Mouse (Mus musculus) forebrain, postnatal 0 days (tissue): Measurements from ENCODE around the gene Dock1. TPM values are rescaled to one million over a fixed set of nuclear protein-coding genes. Genes with fewer than 3 reads are reported as not detected.

ENCODE experiments used
- ATAC-seq: fragments of 200-750 bp; cut with Nextera tagmentation; 2 replicates; pipeline ENCODE4 v1.8.0; 2017; ENCODE audit warnings: mild to moderate bottlenecking, moderate library complexity
- DNase-seq: peaks from one replicate; pipeline ENCODE4 v3.0.0-alpha.2; 2015
- H3K27ac ChIP-seq: fragments of 300-500 bp; sonication (generic); 2 replicates; pipeline ENCODE4 v1.5.1; 2014; ENCODE audit warnings: low read depth, mild to moderate bottlenecking, antibody characterized with exemption, low read length, moderate library complexity, mixed read lengths
- H3K27me3 ChIP-seq: fragments of 300-500 bp; sonication (generic); 2 replicates; pipeline ENCODE4 v1.6.1; 2014; ENCODE audit warnings: mild to moderate bottlenecking, low read length, mixed read lengths; ENCODE audit not compliant: insufficient read depth
- H3K36me3 ChIP-seq: fragments of 300-500 bp; sonication (generic); 2 replicates; pipeline ENCODE4 v1.6.1; 2014; ENCODE audit warnings: mild to moderate bottlenecking, moderate library complexity; ENCODE audit not compliant: insufficient read depth
- H3K4me1 ChIP-seq: fragments of 300-500 bp; sonication (generic); 2 replicates; pipeline ENCODE4 v1.6.1; 2014; ENCODE audit warnings: antibody characterized with exemption; ENCODE audit not compliant: insufficient read depth
- H3K4me2 ChIP-seq: fragments of 300-500 bp; sonication (generic); 2 replicates; pipeline ENCODE4 v1.6.1; 2014; ENCODE audit warnings: low read depth, mild to moderate bottlenecking, moderate library complexity
- H3K4me3 ChIP-seq: fragments of 300-500 bp; sonication (generic); 2 replicates; pipeline ENCODE4 v1.5.1; 2014; ENCODE audit warnings: low read depth, low read length, mixed read lengths
- H3K9ac ChIP-seq: fragments of 300-500 bp; sonication (generic); 2 replicates; pipeline ENCODE4 v1.6.1; 2014; ENCODE audit warnings: mild to moderate bottlenecking
- H3K9me3 ChIP-seq: fragments of 300-500 bp; sonication (generic); 2 replicates; pipeline ENCODE4 v1.6.1; 2016; ENCODE audit warnings: low read length
- CTCF ChIP-seq: sonication (generic); IDR thresholded peaks from 2 replicates; pipeline ENCODE4 v1.5.1; 2016; ENCODE audit warnings: antibody characterized with exemption, control low read depth, low read depth
- WGBS: fragments of 180-500 bp; shearing (Covaris S2); extraction: QIAGEN DNeasy Blood & Tissue Kit; methylation state at CpG from one replicate; pipeline ENCODE4 v1.1.7; 2014; 5-methylcytosine and 5-hydroxymethylcytosine counted together
- polyA plus RNA-seq: library from polyadenylated mRNA; unstranded; fragments of >200 nt; fragmentation: Nextera tagmentation; extraction: Ambion mirVana; gene quantifications from 2 replicates; pipeline ENCODE4 v1.2.1, GENCODE M21; 2015
- total RNA-seq: library from RNA; depleted of rRNA; stranded (reverse); fragments of >200 nt; gene quantifications from 2 replicates; pipeline ENCODE4 v1.2.3, GENCODE M21; 2014

Dock1 gene
- total and polyA plus RNA-seq, 2 experiments from 2014 or later: 5.5 to 12.6 TPM

DNA sequence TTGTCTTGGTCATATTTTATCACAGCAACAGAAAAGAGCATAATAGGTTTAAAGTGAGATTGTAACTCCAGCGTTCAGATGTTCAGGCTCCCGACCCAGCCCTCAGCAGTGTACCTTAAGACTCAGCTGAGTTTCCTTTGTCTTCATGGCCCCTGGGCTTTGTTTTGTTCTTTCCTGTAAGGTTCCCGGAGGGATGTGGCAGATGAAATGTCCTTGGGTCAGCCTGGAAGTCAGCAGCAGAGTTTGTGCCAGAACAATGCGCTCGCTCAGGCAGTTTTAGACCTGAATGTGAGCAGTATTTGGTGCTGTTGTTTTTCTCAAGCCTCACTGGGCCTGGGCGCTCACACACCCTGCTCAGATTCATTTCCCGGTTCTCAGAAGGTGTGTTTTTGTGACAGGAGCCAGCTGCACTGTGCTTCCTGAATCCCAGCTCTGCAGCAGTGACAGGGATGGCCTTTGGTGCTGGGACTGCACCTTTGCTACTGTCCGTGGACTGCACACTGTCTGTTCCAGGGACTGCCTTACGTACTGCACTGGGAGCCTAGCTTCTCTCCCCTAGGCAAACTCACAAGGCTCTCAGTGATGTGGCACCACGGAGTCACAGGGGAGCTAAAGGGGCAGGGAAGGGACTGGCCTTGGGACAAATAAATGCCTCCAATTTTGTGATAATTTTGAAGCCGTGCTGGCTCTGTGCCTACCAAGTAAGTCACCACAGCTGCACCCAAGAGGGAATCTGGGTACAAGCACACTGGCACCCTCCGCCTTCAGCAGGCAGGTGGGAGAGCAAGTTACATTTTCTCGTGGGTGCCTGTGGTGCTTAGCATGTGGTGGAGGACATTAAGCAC lies 9.1 kb downstream of the Dock1 start:
- no peaks in the 10 kb centered on the region for H3K27me3 ChIP-seq
- ATAC-seq (no peak), DNase-seq (no peak)
- no peaks in the 10 kb centered on the region for H3K36me3 ChIP-seq
- WGBS: 40% methylated on average over 13 of the region's 13 CpGs
- H3K27ac ChIP-seq: no peak overlapping the region
- no peaks in the 10 kb centered on the region for H3K4me1 ChIP-seq
- H3K9ac ChIP-seq: no peak overlapping the region
- H3K9me3 ChIP-seq: no peaks in the 10 kb centered on the region
- no peak overlapping the region for H3K4me3 ChIP-seq
- no peak for TF ChIP-seq CTCF
- no peak overlapping the region for H3K4me2 ChIP-seq

DNA sequence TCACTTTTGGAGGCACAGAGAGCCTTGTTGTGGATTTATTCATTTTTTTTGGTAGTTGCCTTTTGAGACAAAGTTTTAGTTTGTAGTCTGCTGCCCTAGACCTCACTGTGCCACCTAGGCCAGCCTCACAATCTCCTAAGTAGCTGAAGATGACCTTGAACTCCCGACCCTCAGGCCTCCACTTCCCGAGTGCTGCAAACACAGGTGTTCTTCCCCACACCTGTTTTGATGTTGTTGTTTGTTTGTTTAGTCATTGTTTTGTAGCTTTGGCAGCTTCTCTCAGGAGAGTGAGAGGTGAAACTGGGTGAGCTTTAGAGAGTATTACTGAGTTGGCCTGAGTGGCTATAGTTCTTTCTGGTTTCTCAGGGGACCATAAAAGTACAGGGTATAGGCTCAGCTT lies 9.7 kb downstream of the Dock1 start:
- no peak for DNase-seq
- TF ChIP-seq CTCF: no peak
- WGBS: 84% methylated on average over 2 of the region's 2 CpGs
- Histone ChIP-seq H3K4me1 (no peaks in the 10 kb centered on the region), H3K4me3 (no peak overlapping the region), H3K27ac (no peak overlapping the region), H3K4me2 (no peak overlapping the region), H3K9me3 (no peaks in the 10 kb centered on the region), H3K36me3 (no peaks in the 10 kb centered on the region), H3K9ac (no peak overlapping the region), H3K27me3 (no peaks in the 10 kb centered on the region)
- ATAC-seq: no peak

DNA sequence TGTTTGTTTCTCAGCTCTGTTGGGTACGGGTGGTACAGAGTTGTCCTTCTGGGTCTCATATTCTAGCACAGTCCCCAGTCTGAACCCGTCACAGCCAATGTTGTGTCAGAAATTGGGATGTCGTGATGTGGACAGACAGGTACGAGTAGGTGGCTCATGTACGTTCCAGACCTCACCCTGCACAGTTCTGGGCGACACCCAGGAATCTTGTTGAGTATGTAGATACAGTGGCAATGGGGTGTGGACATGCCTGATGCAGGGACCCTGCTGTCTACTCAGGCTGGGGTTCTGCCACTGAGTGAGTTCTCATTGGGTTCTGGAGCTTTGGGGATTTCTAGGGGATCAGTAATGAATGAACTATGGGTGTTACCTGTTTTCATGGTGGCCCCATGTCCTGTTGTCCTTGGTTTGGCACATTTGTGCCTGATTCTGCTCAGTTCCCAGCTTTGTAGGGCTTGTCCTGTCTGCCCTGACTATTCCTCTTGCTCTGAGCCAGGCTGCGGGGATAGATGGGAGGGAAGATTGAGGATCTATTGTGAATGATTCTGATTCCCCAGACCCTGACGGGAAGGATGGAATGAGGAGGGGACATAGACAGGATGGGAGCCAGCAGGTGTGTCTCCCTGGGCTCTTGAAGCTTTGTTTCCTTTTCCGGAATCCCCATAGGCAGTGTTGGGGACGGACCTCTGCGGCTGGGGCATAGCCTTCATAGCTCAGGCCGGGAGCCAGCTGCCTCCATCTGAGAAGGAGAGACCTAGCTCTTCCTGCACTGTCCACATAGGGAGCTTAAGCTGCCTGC lies 11.5 kb downstream of the Dock1 start:
- H3K9ac ChIP-seq: no peak overlapping the region
- 88% methylated on average over 12 of the region's 12 CpGs for WGBS
- H3K4me3 ChIP-seq: no peak overlapping the region
- no peaks in the 10 kb centered on the region for H3K27me3 ChIP-seq
- H3K27ac ChIP-seq: no peak overlapping the region
- no peak for ATAC-seq
- no peak overlapping the region for H3K4me2 ChIP-seq
- H3K36me3 ChIP-seq: no peaks in the 10 kb centered on the region
- TF ChIP-seq CTCF: no peak
- no peak for DNase-seq
- no peaks in the 10 kb centered on the region for H3K4me1 ChIP-seq
- no peaks in the 10 kb centered on the region for H3K9me3 ChIP-seq

DNA sequence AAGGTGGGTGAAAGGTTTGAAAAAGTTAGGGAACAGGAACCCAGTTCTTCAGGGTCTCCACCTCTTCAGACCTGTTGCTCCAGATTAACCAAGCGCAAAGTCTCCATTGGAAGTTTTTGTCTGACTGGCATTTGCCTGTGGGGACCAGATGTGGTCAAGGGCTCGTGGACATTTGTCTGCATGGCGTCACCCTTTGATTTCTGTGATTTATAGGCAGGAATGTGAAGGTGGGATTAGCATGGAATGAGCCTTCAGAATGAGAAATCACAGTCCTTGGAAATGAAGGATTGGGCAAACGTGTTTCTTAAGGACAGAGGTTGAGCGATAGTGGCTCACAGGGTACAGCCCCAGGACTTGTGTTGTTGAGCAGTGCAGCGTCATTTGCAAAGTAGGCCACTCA lies 17.9 kb downstream of the Dock1 start:
- TF ChIP-seq CTCF: no peak
- no peak overlapping the region for H3K9ac ChIP-seq
- H3K27ac ChIP-seq: no peak overlapping the region
- H3K4me2 ChIP-seq: no peak overlapping the region
- H3K9me3 ChIP-seq: no peaks in the 10 kb centered on the region
- DNase-seq (no peak), ATAC-seq (no peak)
- no peaks in the 10 kb centered on the region for H3K36me3 ChIP-seq
- H3K27me3 ChIP-seq: no peaks in the 10 kb centered on the region
- no peaks in the 10 kb centered on the region for H3K4me1 ChIP-seq
- 94% methylated on average over 6 of the region's 6 CpGs for WGBS
- H3K4me3 ChIP-seq: no peak overlapping the region

DNA sequence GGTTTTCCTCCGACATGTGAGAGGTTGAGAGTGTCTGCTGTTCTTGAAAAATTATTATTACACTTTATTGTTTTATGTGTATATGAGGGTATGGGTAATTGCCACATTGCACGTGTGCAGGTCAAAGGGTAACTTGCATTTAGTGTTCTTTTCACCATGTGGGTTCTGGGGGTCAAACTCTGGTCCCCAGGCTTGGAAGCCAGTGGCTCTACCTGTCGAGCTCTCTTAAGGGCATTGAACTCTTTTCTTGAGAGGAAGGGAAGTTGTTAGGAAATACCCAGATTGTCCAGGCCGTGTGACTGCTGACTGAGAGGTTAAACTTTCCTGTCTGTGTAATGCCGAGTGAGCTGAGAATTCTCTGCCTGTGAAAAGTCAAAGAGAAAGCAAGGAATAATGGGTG lies 19.7 kb downstream of the Dock1 start:
- H3K9me3 ChIP-seq: no peaks in the 10 kb centered on the region
- no peak for ATAC-seq
- no peak for DNase-seq
- no peak overlapping the region for H3K27ac ChIP-seq
- no peaks in the 10 kb centered on the region for H3K36me3 ChIP-seq
- H3K4me1 ChIP-seq: no peaks in the 10 kb centered on the region
- no peaks in the 10 kb centered on the region for H3K27me3 ChIP-seq
- H3K4me2 ChIP-seq: no peak overlapping the region
- no peak overlapping the region for H3K9ac ChIP-seq
- no peak overlapping the region for H3K4me3 ChIP-seq
- 86% methylated on average over 5 of the region's 5 CpGs for WGBS
- TF ChIP-seq CTCF: no peak

DNA sequence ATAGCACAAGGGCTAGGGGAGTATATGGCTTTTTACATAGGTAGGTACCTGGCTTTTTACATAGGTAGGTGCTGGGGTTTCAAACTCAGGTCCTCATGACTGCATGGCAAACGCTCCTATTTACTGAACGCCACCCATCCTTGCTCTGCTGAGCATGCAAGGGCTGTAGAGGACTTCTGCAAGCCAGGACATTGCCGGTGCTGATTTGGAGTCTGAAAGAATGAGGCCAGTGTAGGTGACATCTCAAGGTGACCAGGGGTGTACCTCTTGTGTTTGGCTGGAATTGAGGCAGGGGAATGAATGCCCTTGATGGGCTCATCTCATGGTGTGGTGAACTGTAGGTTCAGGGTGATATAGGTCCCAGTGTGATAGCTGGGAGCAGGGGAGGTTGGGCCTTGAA lies 20.4 kb downstream of the Dock1 start:
- H3K9ac ChIP-seq: no peak overlapping the region
- DNase-seq: no peak
- no peak overlapping the region for H3K4me2 ChIP-seq
- ATAC-seq: no peak
- 98% methylated on average over 3 of the region's 3 CpGs for WGBS
- H3K27me3 ChIP-seq: no peaks in the 10 kb centered on the region
- no peaks in the 10 kb centered on the region for H3K9me3 ChIP-seq
- no peaks in the 10 kb centered on the region for H3K4me1 ChIP-seq
- no peak overlapping the region for H3K27ac ChIP-seq
- no peak for TF ChIP-seq CTCF
- no peaks in the 10 kb centered on the region for H3K36me3 ChIP-seq
- no peak overlapping the region for H3K4me3 ChIP-seq

DNA sequence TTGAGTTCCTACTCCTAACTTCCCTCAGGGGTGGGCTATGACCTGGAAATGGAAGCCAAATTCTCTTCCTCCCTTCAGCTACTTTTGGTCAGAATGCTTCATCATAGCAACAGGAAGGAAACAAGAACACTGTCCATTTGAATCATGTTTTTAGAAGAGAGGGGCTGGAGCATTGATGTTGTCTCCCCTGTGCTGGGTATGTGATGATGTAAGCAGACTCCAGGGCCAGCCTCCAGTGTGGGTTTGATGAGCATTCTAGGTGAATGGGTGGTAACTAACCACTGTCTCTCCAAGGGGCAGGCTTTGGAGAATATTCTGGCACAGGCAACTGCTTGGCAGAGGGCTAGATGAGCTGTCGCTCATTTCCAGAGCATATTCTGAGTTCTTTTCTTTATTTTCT lies 22.9 kb downstream of the Dock1 start:
- no peak for TF ChIP-seq CTCF
- H3K9ac ChIP-seq: no peak overlapping the region
- no peak for ATAC-seq
- H3K27me3 ChIP-seq: no peaks in the 10 kb centered on the region
- no peak overlapping the region for H3K4me3 ChIP-seq
- H3K27ac ChIP-seq: no peak overlapping the region
- H3K9me3 ChIP-seq: no peaks in the 10 kb centered on the region
- H3K36me3 ChIP-seq: no peaks in the 10 kb centered on the region
- no peak overlapping the region for H3K4me2 ChIP-seq
- WGBS: 93% methylated on average over 1 of the region's 1 CpGs
- DNase-seq: no peak
- no peaks in the 10 kb centered on the region for H3K4me1 ChIP-seq
